Mouse (Mus musculus) right cerebral cortex, postnatal 36 days (tissue): ENCODE results near the gene Defb43.

Experiments
- DNase-seq, 2 experiments: peaks; one replicate each; pipeline ENCODE4 v3.0.0; 2022; ENCODE audit warnings: low spot score in 2 of 2, mixed read lengths in 1 of 2

Gene Defb43

GRCm38 (mm10) chr14:63011471-63011870 lies at the start of gene Defb43:
Gene Defb43, plus strand, starts transcription at chr14:63011771.
- DNase-seq: no peak

- DNase-seq: no peak
These were observed 47.9 kb upstream of the Defb43 start for GRCm38 (mm10) chr14:62963632-62964031.

GRCm38 (mm10) chr14:62965342-62965741 lies 46.2 kb upstream of the Defb43 start:
- no peak for DNase-seq

DNA sequence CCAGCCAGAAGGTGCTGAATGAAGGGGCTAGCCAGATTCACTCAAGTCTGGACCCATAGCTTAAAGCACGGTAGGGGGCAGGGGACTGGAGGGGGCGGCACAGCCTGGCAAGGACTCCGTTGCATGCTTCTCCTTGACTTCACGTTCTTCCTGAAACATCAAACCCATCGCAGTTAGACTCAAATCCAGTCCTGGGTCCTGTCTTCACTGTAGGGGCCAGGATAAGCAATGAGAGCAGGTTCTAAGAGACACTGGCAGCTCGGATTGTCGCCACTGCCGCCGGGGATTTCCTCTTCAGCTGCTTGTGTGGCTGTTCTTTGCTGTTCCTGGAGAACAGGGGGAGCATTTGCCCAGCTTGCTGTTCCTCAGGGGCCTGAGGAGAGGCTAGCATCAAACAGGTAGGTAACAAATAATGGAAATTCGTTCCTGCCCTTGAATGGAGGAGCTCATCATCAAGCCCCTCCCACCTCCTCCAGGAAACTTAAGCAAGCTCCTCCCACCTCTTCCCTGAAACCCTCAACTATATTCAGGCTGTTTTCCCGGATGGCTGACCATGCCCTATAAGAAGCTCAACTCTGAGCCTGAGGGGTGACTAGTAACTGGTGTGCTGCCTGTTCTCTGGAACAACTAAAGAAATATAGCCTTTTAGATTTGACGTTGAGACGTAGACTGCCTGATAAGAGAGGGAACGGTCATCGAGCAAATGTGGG lies 45.6 kb upstream of the Defb43 start:
- DNase-seq: no peak

DNA sequence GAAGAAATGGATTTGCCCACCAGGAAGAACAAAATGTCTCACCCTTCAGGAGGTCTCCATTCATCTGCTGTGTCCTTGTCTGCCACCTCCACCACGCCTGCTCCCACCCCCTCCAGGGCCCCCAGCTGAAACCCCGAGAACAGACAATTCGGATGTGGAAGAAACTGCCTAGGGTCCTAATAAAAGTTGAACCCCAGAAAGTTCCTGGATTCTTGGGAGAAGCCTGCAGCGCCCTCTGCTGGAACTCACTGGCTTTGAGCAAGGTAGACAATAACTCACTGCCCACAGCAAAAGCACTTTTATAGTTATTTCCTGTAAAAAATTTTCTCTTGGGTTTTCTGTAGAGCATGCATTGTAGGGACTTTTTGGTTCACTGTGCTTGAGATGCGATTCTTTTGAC lies 36.5 kb upstream of the Defb43 start:
- peak in 1 of 2 experiments; percentile 16 for DNase-seq

DNA sequence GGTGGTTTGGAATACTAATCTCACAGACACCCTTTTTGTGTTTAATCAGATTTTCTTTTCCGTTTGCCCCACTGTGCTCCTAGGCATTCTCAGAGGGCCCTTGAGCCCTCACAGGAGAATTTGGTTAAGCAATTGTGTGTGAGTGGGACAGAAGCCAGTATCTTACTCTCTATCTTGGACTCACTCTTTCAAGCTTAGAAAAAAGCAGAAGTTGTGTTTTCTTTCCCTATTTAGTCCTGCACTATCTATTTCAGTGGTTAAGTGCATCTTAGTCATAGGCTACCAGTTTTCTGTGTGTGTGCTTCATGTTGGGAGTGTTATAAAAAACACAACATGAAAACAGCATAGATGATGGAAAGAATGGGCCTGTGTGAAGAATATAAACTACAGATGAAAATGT lies 31.8 kb upstream of the Defb43 start:
- no peak for DNase-seq

DNA sequence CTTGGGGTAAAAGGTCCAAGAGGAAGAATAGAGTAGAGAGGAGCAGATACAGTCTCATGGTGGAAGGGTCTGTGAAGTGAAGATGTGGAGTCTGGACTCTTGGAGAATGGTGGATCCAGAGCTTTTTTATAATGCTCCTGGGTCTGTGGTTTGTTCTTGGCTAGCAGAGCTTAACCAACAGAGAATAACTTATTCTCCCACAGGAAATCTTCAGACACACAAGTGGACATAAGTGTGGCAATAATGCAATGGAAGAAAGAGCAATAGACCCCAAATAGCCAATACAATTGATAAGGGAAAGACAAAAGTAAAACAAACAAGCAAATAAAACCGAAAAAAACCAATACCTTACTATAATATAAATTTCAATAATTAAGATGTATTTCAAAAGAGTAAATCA lies 27.2 kb upstream of the Defb43 start, which contains the start of gene Defb48:
Gene Defb48 (minus strand): TSS at position 101 of the 400 bp plus-strand sequence.
- DNase-seq: no peak

DNA sequence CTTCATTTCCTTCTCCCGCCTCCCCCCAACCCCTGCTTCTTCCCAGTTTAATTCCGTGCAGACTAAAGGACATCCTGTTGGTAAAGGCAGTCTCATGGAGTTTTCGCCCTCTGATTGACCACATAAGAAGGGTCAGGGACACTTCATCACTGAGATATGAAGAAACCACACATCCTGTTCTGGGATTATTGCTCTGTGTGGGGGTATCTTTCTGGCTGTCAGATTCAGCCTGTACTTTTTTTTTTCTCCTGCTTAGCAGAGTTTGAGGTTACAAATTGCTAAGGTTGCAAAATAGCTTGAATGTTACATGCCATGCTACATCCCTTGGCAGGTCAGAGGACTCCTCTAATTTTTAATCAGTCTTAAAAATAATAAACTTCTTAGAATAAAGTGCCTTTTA lies 20.3 kb upstream of the Defb43 start:
- DNase-seq: no peak

DNA sequence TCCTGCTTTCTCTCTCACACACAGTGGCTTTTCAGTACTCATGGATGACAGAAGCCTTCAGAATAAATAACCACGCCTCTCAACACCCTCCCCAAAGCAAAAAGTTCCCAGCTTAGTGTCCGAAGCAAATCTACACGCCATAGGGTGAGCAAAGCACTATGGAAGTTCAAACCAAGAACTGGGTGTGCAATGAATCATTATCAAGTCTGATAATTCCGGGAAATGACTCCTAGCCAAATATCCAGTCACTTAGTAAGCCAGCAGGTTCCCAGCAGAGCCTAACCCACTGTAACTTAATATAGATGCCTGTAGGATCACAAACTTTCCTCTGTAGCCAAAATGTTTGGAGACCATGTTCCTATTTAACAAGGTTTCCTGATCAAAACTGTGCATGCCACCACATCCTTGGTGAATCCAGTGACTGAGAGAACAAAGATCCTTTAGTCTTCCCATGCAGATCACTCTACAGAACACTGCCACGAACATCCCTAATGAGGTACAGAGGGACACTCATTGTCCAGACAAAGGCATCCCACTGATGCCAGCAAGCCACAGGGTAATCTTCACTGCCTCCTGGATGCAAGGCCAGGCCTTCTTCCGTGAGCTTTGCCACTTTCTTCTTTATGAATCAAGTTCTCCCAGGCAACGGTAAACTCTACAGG lies 19.6 kb upstream of the Defb43 start:
- DNase-seq: no peak

- DNase-seq: no peak
These were observed 13.8 kb upstream of the Defb43 start, which contains the start of gene Defb47 for GRCm38 (mm10) chr14:62997777-62998176. Gene Defb47, plus strand, starts transcription at chr14:62998077.

- DNase-seq: no peak
These were observed 12.6 kb upstream of the Defb43 start for GRCm38 (mm10) chr14:62998977-62999376.

GRCm38 (mm10) chr14:63002588-63002987 lies 9.0 kb upstream of the Defb43 start:
- no peak for DNase-seq

DNA sequence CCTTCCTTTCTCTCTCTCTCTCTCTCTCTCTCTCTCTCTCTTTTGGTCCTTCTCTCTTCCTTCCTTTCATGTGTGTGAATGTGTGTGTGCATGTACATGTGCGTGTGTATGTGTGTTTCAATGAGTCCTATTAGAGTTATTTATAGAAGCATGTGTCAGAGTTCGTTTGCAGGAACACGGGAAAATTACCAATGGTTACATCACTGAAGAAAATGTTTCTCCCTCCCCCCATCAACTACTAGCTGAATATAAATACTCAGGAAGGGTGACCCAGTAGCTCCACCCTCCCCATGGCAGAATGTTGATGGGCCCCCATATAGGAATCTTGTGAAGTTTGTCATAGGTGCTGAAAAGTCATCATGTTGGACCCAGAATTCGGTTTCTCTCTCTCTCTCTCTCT lies 1.5 kb downstream of the Defb43 start:
- no peak for DNase-seq

- DNase-seq: no peak
These were observed 3.1 kb downstream of the Defb43 start for GRCm38 (mm10) chr14:63014667-63015066.

DNA sequence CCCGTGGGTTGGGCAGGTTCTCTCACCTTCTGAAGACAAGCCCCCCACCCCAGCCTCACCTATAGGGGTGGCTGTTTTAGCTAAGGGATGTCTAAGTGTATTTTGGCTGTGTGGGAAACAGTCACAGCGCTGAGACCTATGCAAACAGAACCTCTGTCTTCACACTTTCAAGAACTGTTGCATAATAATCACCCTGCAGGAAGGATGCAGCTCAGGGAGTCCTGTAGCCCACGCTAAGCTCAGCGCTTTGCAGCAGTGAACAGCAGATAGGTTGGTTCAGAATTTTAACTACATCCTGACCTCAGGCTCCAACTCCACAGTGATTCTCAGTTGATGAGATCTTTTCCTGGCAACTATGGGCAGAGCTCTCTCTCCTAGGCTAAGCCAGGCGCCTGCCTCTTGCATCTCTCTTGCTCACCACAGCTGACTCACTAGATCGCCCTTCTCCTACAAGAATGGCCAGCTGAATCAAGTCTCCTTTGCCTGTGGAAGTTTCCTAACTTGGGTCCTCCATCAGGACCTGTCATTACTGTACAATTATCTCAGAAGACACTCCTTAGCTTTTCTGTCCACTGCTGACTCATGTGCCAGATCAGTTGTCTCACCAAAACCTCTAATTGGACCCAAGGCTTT lies 9.1 kb downstream of the Defb43 start:
- DNase-seq: peak; percentile 26 to 59

- DNase-seq: no peak
These were observed 35.1 kb downstream of the Defb43 start, which contains the start of gene Defb42 for GRCm38 (mm10) chr14:63046691-63047090. Gene Defb42, plus strand, starts transcription at chr14:63046991.

DNA sequence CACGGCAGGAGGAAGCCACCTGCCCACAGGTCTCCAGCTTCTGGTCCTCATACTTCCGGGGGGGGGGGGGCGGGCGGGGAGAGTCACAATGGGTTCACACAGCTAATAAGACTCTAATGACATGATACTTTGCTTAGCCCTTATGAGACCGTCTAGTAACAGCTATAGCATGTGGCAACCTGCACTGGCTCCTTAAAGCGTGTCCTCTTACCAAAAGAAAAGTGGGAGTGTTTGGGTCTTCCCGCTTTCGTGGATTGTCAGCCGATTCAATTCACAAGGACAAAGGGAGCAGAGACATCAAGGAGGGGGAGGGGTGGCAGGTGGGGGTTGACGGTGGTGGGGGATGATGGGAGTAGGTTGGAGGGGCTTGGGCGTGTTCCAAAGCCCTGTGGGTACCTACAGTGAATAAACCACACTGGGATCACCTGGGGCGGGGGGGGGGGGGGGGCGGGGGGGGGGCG lies 38.4 kb downstream of the Defb43 start, which contains the start of gene Defb30:
Gene Defb30 (minus strand): TSS at position 51 of the 461 bp plus-strand sequence.
- no peak for DNase-seq

GRCm38 (mm10) chr14:63050769-63051168 lies 39.2 kb downstream of the Defb43 start:
- DNase-seq: peak in 1 of 2 experiments; percentile 17

DNA sequence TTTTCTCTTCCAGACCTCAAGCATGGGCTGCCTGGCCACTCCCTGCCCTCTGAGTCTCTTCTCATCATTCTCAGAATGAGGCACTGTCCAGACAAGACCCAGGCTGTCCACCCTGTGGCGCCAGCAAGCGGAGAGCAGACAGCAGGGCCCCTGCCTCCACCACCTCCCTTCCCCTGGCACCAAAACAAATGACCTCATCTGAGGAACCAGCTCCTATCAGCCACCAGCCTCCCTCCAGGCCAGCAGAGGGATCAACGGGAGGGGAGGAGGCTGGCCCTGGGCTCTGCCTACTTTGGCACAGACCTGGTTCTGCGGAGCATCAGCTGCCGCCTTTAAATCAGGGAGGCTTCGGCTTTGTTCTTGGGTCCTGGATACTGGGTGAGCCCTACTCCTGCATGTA lies 43.2 kb downstream of the Defb43 start:
- peak in 1 of 2 experiments; percentile 12 for DNase-seq

DNA sequence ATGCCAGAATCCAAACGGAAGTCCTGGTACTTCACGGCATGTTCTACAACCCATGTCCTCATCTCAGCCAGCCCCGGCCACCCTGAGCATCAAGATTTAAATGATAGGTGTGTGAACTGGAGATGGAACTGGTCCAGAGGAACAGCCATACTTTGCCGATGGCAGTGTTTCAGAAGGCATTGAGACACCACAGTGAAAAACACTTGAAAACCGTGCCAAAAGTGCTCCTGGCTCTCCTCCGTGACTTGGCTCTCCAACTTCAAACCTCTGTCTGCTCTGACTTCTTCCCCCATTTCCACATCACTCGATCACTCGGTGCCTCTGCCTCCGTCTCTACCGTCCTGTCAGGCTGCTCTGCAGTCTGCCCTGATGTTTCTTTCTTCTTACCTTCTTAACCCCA lies 48.8 kb downstream of the Defb43 start:
- DNase-seq: no peak

DNA sequence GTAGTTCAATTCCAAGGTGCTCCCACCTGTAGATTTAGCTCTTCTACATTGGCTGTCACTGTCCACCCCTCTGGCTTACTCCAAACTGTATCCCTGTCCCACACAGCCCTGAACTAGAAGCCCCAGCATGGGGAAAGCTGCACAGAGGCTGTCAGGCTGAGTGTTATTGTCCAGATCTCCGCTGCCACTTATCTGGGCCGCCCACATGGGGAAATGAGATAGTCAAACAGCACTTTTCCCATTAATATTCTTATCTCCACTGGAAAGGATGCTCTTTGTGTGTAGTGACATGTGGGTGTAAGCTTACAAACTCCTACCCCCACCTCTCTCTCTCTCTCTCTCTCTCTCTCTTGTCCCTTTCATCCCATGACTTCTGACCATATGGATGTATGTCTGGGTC lies 50.6 kb downstream of the Defb43 start:
- no peak for DNase-seq

DNA sequence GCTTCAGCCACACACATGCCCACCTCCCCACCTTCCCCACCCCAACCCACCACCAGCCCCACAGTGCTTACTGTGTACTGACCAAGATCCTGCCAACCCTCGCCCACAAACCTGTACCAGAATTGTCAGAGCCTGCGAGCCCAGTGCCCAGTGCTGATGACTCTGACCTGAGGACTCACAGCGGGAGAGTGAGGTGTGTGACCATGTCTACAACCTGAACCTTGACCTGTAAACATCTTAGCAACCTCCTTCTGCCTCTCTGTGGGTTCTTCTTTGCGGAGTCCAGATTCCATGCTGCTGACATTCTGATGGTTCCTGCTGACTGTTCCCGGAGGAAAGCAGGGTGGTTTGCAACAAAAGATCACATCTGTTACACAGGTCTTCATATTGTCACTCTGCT lies 53.8 kb downstream of the Defb43 start:
- DNase-seq: no peak
